Comparison of ENCODE assay signal across 16 mouse cellular contexts in the genomic region with DNA sequence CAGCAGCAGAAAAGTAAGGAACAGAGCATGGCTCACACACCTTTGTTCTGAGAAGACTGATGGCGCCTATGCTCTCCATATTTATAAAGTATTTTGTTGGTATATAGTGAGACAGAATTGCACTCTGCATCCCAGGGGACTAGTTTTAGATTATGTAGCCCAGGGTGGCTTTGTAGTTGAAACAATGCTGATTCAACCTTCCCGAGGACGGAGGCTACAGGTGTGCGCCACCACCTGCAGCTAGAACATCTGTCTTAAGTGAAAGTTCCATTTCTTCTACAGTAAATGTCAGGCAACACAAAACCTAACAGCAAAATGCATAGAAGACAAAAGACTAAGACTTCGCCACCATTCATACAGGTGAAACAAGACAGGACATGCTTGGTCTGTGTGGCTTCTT. TPM values are rescaled to one million over a fixed set of nuclear protein-coding genes. Genes with fewer than 3 reads are reported as not detected.
"Had no signal": no experiment of that assay in that cellular context is flagged by ENCODE, and none has a peak within 500 bp of the region (broad histone marks: within the 10 kb centered on the region; RNA-seq: fewer than 3 reads in every experiment).

No protein-coding gene starts in this region.

- H3K9ac ChIP-seq: neural tube, embryonic 13.5 days; neural tube, embryonic 15.5 days; stomach, embryonic 15.5 days had no signal

- H3K4me3 ChIP-seq: neural tube, embryonic 13.5 days; neural tube, embryonic 15.5 days; stomach, embryonic 15.5 days had no signal

- H3K4me1 ChIP-seq: neural tube, embryonic 13.5 days; neural tube, embryonic 15.5 days; stomach, embryonic 15.5 days had no signal

- H3K27ac ChIP-seq: neural tube, embryonic 13.5 days; neural tube, embryonic 15.5 days; stomach, embryonic 15.5 days; stomach, postnatal 0 days had no signal

- H3K9me3 ChIP-seq: neural tube, embryonic 13.5 days; neural tube, embryonic 15.5 days; stomach, embryonic 15.5 days had no signal

- H3K36me3 ChIP-seq: neural tube, embryonic 13.5 days; neural tube, embryonic 15.5 days; stomach, embryonic 15.5 days had no signal

- DNase-seq: retina, postnatal 1 day; right cerebral cortex, adult 18-20 months; right cerebral cortex, postnatal 14 days; right cerebral cortex, postnatal 25 days; right cerebral cortex, postnatal 4 days; spleen, adult 18-20 months; thymus, adult 18-20 months; thymus, adult 2 months; thymus, postnatal 14 days; thymus, postnatal 25 days; thymus, postnatal 36 days; thymus, postnatal 4 days had no signal

- H3K27me3 ChIP-seq: neural tube, embryonic 13.5 days; neural tube, embryonic 15.5 days; stomach, embryonic 15.5 days had no signal

RNA-seq across cellular contexts. Expression of gene Tnfsf10, which starts 26.5 kb away (rescaled TPM):
- polyA plus RNA-seq: neural tube, embryonic 13.5 days had no signal
